Mouse (Mus musculus) c-Kit-positive CD71-positive TER-119-positive erythroid progenitor cells, embryonic 14.5 days (primary cell): Measurements from ENCODE around the gene Kat6b.
"Not testable (repeated sequence)": the region's sequence is repeated elsewhere in the genome, so short reads cannot be mapped to it uniquely, and the experiment has no call there.

Experiments
- DNase-seq: peaks from one replicate; pipeline ENCODE4 v3.0.0-alpha.2; 2013; ENCODE audit warnings: low spot score

The Kat6b gene

DNA sequence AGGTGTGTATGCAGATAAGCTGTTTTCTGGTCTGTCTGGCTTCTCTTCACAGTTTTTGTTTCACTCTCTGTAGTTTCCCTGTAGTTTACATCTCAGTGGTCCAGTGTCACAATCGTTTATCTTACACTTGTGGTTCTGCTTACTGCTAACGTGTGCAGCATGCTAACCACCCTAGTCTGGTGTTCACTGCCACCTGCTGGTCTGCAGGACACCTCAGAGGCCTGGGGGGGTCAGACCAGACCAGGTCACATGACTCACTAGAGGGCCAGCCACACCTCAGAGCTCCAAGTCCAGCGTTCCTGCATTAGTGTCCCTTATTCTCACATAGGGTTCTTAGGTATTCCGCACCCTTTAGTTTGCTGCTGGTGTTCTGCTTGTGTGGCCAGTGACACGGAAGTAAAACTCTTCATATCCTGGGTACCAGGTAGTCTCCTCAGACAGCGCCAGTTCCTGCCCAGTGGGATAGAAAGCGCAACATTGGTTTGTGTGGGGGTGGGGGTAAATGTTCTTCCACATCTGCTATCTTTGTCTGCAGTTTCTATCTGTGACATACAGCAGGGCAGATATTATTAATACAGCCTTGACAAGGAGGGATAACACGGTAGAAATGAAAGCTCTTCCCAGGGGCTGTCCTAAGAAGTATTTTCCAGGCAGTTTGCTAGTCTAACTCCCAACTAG is 181.4 kb downstream of the Kat6b start:
- peak; percentile 25 for DNase-seq

- no peak for DNase-seq
Measured at GRCm38 (mm10) chr14:21669218-21669617, 188.0 kb downstream of the Kat6b start.

DNA sequence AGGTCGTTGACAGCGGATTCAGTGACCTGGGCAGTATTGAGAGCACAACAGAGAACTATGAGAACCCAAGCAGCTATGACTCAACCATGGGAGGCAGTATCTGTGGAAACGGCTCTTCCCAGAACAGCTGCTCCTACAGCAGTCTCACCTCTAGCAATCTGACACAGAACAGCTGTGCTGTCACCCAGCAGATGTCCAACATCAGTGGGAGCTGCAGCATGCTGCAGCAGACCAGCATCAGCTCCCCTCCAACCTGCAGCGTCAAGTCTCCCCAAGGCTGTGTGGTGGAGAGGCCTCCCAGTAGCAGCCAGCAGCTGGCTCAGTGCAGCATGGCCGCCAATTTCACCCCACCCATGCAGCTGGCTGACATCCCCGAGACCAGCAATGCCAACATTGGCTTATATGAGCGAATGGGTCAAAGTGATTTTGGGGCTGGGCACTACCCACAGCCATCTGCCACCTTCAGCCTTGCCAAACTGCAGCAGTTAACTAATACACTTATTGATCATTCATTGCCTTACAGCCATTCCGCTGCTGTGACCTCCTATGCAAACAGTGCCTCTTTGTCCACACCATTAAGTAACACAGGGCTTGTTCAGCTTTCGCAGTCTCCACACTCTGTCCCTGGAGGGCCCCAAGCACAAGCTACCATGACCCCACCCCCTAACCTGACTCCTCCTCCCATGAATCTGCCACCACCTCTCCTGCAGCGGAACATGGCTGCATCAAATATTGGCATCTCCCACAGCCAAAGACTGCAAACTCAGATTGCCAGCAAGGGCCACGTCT is 188.6 kb downstream of the Kat6b start:
- no peak for DNase-seq

GRCm38 (mm10) chr14:21670422-21671006 is 189.3 kb downstream of the Kat6b start:
- DNase-seq = not testable (repeated sequence)

GRCm38 (mm10) chr14:21673100-21673499 is 191.9 kb downstream of the Kat6b start:
- DNase-seq = no peak

- no peak for DNase-seq
Measured at GRCm38 (mm10) chr14:21674471-21674870, 193.2 kb downstream of the Kat6b start.

- DNase-seq = no peak
Measured at GRCm38 (mm10) chr14:21676223-21676622, 195.0 kb downstream of the Kat6b start.

DNA sequence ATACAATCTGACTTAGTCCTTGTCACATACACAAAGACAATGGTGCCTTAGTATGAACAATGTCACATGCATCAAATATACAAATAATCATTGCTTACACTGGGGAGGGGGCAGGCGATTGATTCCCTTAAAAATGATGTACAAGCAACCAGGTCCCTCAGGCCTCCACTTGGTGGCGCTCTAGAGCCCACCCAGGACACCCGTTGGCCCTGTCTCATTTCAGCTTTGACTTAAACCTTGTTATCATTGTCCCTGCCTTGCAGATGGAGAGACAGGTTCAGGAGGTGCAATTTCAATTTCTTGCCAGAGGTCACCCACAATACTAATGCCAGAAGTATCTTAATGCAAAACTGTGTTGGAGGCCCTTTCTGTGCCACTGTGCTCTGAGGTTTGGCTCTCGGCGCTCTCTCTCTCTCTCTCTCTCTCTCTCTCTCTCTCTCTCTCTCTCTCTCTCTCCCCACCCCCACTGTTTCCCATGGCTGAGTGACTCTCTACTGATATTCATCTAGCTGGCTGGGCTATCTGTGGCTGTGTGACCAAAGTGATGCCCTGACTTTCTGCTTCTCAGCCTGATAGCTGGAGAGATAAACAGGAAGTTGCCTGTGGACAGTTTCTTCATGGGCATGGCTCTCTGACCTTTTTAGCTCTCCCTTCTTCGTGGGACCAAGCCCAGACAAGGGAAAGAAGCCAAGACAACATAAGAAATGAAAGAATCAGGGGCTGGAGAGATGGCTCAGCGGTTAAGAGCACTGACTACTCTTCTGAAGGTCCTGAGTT is 197.5 kb downstream of the Kat6b start:
- DNase-seq = peak; percentile 61

GRCm38 (mm10) chr14:21679631-21680201 is 198.5 kb downstream of the Kat6b start:
- no peak for DNase-seq

DNA sequence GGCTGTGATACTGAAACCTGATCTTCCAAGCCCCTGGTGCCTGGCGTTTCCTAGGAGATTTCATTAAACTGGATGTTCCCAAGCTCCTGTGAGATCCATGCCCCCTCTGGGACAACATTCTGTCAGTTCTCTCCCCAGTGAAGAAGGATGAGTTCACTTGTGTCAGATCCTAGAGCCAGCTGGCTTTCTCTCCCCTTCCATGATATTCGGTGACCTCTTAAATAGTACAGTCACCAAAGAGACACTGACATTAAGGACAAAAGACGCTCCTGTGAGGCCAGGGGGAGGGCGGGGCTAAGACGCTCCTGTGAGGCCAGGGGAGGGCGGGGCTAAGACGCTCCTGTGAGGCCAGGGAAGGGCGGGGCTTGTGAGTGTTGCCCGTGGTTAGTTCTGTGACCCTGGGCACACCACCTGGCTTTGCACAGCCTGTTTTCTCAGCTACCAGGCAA is 201.5 kb downstream of the Kat6b start:
- peak; percentile 87 for DNase-seq

DNA sequence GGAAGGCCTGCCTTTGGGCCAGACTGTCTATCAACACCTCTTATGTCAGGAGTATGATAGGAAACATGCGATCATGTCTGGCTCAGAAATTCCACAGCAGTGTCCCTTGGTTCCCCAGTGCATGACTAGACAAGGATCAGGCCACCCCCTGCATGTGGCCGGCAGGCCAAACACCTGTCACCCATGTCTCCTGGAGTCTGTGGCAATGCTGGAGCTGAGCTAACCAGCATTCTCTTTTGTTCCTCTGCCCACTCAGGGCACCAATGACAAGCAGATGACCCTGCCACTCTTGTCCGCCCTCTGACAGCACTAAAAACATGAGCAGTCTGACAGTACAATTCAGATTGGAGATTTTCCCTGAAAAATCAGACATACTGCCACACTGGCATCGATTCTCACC is 202.6 kb downstream of the Kat6b start:
- no peak for DNase-seq

- DNase-seq = no peak
Measured at GRCm38 (mm10) chr14:21685411-21686146, 204.3 kb downstream of the Kat6b start.

- DNase-seq = no peak
Measured at GRCm38 (mm10) chr14:21686376-21687279, 205.4 kb downstream of the Kat6b start.

GRCm38 (mm10) chr14:21691070-21691469 is 209.8 kb downstream of the Kat6b start:
- DNase-seq = no peak

GRCm38 (mm10) chr14:21695020-21695419 is 213.8 kb downstream of the Kat6b start:
- no peak for DNase-seq

DNA sequence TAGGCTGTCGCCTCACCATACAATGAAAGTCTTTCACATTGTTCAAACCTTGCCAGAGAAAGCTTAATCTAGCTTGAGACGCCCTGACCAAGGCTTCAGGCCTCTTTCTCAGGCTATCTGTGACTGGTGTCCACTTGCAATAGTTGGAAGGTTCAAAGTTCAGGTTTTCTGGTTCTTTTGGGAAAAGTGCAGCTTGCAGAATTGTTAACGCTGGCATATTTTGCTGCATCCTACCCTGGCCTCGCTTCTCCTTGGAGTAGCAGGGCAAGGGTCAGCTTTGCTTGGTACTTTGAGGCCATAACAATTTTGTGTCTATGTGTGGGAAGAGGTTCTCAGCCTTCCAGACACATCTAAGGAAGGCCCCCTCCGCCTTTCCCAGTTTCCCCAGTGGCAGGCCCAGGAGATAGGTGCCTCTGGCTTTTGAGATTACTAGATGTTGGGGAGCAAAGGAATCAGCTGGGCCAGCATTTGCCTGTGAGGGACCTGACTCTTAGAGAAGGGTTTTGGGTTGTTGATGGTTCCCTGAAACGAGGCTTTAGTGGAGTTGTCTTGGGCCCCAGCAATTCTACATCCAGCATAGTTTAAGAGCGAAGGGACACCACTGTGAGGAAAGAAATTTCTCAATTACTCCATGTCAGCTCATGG is 215.1 kb downstream of the Kat6b start:
- peak; percentile 37 for DNase-seq

DNA sequence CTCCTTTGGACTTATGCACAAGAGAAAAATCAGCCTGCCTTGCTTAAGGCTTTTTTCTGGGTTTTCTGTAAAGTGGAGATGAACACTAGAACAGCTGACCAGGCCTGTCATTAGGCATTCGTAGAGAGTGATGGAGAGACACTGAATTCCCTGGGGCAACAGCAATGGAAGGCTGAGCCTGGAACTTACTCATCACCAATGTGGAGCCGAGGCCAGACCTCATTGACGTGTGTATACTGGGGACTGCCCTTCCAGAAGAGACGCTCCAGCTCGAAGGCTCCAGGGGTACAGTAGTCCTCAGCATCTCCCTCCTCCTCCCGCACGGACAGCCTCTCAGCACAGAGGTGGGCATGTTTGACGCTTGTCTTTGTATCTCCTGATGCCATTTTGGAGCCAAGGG is 221.5 kb downstream of the Kat6b start:
- no peak for DNase-seq

DNA sequence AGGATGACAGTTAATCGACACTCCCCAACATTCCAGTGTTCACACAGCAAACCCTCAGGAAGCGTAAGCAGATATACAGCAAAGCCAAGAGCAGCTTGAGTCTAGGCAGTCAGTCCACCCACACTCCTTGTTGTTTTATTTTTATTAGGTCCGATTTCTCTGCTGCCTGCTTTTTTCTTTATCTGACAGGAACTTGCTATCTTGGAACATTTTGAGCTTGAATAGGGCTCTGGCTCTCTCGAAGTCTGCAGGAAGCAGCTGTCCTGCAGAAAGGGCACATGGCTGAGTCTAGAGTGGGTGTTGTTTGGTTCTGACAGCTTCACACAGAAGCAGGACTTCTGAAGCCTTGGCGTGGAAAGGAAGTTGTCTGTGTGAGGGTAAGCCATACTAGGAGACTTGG is 222.0 kb downstream of the Kat6b start:
- no peak for DNase-seq

DNA sequence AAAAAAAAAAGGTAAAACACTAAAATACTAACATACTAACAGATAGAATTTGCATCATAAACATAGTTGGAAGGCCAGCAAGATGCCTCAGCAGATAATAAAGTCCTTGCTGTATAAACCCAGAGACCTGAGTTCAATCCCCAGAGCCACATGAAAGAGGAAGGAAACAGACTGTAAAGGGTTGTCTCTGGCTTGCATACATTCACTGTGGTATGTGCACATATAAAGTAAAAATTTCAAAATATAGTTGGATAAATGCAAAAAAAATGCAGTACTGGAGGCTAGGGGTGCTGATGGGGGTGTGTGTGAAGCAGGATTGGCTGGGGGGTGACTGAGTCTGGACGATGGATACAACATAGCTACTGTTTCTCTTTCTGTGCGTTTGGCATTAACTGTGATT is 224.2 kb downstream of the Kat6b start:
- no peak for DNase-seq
